In the genomic region with DNA sequence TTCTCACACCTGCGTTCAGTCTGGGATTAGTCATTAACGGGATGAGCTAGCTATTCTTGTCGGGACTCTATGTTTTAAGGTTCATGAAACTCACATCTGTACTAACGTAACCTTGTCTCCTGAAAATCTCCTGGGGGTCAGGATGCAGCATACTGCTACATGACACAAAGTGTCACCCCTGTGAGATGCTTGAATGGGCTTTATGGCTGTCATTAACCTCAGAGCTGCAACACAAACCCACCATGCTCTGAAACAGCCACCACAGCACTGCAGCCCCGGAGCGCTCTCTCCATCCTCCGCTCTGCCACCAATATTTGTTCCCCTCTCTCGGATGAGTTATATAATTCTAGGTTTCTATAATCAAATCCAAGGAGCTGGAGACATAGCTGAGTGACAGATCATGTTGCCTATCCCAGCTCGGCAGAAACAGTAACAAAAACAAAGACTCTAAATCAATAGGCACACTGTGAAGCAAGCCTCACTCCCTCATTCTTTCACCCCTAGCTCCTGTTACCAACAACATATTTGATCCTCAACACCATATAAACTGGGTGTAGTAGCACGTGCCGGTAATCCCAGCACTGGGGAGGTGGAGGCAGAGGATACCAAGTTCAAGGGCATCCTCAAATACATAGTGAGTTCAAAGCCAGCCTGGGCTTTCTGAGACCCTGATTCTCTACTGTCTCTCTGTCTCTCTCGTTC, we compare ENCODE assay signal across 23 mouse cellular contexts. TPM values are rescaled to one million over a fixed set of nuclear protein-coding genes. Genes with fewer than 3 reads are reported as not detected.
"Had no signal": no experiment of that assay in that cellular context is flagged by ENCODE, and none has a peak within 500 bp of the region (broad histone marks: within the 10 kb centered on the region; RNA-seq: fewer than 3 reads in every experiment).

No protein-coding gene starts in this region.

- H3K4me1 ChIP-seq: neural tube, embryonic 15.5 days; stomach, embryonic 15.5 days had no signal

- H3K27me3 ChIP-seq: neural tube, embryonic 15.5 days; stomach, embryonic 15.5 days had no signal

- H3K27ac ChIP-seq: neural tube, embryonic 15.5 days; stomach, embryonic 15.5 days; stomach, postnatal 0 days had no signal

- H3K4me2 ChIP-seq: neural tube, embryonic 15.5 days; stomach, embryonic 15.5 days had no signal

- H3K4me3 ChIP-seq: neural tube, embryonic 15.5 days; stomach, embryonic 15.5 days had no signal

- DNase-seq: retina, postnatal 1 day; right cerebral cortex, adult 18-20 months; right cerebral cortex, postnatal 14 days; right cerebral cortex, postnatal 25 days; right cerebral cortex, postnatal 4 days; spleen, adult 18-20 months; thymus, adult 18-20 months; thymus, adult 2 months; thymus, postnatal 14 days; thymus, postnatal 25 days; thymus, postnatal 36 days; thymus, postnatal 4 days had no signal

- H3K9me3 ChIP-seq: neural tube, embryonic 15.5 days; stomach, embryonic 15.5 days had no signal

- H3K9ac ChIP-seq: neural tube, embryonic 15.5 days; stomach, embryonic 15.5 days had no signal

- H3K36me3 ChIP-seq: neural tube, embryonic 15.5 days; stomach, embryonic 15.5 days had no signal

RNA-seq across cellular contexts. Expression of gene Gm14214, which starts 50.8 kb away (rescaled TPM):
- polyA plus RNA-seq: neural tube, embryonic 14.5 days; neural tube, embryonic 15.5 days; small intestine, adult 2 months; spleen, adult 2 months; stomach, embryonic 14.5 days; stomach, embryonic 15.5 days; stomach, embryonic 16.5 days; stomach, postnatal 0 days; testis, adult 2 months; thymus, adult 2 months; thymus, postnatal 0 days; urinary bladder, adult 2 months had no signal
